Mouse (Mus musculus) liver (tissue): Measurements from ENCODE around the gene Slc23a2.

Source experiments
- DNase-seq: peaks from one replicate; pipeline ENCODE4 v3.0.0-alpha.2; 2020; ENCODE audit warnings: mixed read lengths

The Slc23a2 gene

GRCm38 (mm10) chr2:132018156-132018555 lies 126.8 kb downstream of the Slc23a2 start:
- no peak for DNase-seq

- peak; percentile 59 for DNase-seq
Measured at GRCm38 (mm10) chr2:132017611-132018010, 127.3 kb downstream of the Slc23a2 start.

GRCm38 (mm10) chr2:132016034-132016433 lies 128.9 kb downstream of the Slc23a2 start:
- DNase-seq, result no peak

- DNase-seq, result no peak
Measured at GRCm38 (mm10) chr2:132013152-132013551, 131.8 kb downstream of the Slc23a2 start.

- DNase-seq, result no peak
Measured at GRCm38 (mm10) chr2:132010781-132011180, 134.1 kb downstream of the Slc23a2 start.

- no peak for DNase-seq
Measured at GRCm38 (mm10) chr2:132008186-132008585, 136.7 kb downstream of the Slc23a2 start.

- no peak for DNase-seq
Measured at GRCm38 (mm10) chr2:132007475-132007819, 137.5 kb downstream of the Slc23a2 start.

- DNase-seq, result peak; percentile 31
Measured at GRCm38 (mm10) chr2:132006561-132007474, 138.1 kb downstream of the Slc23a2 start.

- no peak for DNase-seq
Measured at GRCm38 (mm10) chr2:132005445-132005844, 139.5 kb downstream of the Slc23a2 start.

- no peak for DNase-seq
Measured at GRCm38 (mm10) chr2:132004495-132005136, 140.3 kb downstream of the Slc23a2 start.

GRCm38 (mm10) chr2:132003916-132004315 lies 141.0 kb downstream of the Slc23a2 start:
- DNase-seq, result no peak
